In the genomic region with DNA sequence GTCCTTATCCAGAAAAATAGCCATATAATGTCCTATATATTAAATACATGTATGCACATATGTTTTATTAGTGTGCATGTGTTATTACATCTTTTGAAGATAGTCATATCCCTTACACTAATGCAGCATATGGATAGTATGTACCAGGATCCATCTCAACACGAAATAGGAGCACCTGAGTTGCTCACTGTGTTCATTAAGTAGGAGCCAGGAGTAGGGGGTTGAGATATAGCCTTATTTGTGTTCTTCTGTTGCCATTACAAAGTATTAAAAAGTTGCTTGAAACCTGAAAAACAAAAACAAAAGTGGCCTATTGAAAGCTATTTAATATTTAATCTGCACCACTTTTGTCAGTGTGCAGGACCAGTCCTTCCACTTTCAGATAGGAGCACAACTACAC, we compare ENCODE assay signal across 27 mouse cellular contexts. TPM values are rescaled to one million over a fixed set of nuclear protein-coding genes. Genes with fewer than 3 reads are reported as not detected.
DNase-seq lines count a peak whose midpoint lies in the region; ATAC-seq and TF ChIP-seq lines count a peak whose summit lies in the region.
"Had no signal": no experiment of that assay in that cellular context is flagged by ENCODE, and none has a peak within 500 bp of the region (broad histone marks: within the 10 kb centered on the region; RNA-seq: fewer than 3 reads in every experiment).

No protein-coding gene starts in this region.

- TF ChIP-seq CTCF in layer of hippocampus, adult 2 months (conservative IDR thresholded peaks at IDR 0.05) = no peak
- TF ChIP-seq CTCF in cortical plate, adult 2 months (IDR thresholded peaks at IDR 0.05; ENCODE audit: extremely low read depth, insufficient read depth, low read length) = no peak
- no peak for TF ChIP-seq CTCF in lung, postnatal 0 days (IDR thresholded peaks at IDR 0.05)

- peak overlapping the region; percentile 100 for H3K27ac ChIP-seq in layer of hippocampus, adult 2 months
- no peak overlapping the region for H3K27ac ChIP-seq in cortical plate, adult 2 months (ENCODE audit: insufficient read depth, low read length)
- H3K27ac ChIP-seq in forebrain, embryonic 12.5 days = peak overlapping the region; percentile 92
- H3K27ac ChIP-seq in lung, postnatal 0 days (ENCODE audit: low read length) = no peak overlapping the region
- H3K27ac ChIP-seq: embryonic facial prominence, embryonic 15.5 days; hindbrain, embryonic 12.5 days; midbrain, embryonic 12.5 days; neural tube, embryonic 12.5 days had no signal

- no peaks in the 10 kb centered on the region for H3K36me3 ChIP-seq in forebrain, embryonic 12.5 days (replicated peaks)
- H3K36me3 ChIP-seq in lung, postnatal 0 days (ENCODE audit: insufficient read depth, low read length) = no peaks in the 10 kb centered on the region
- H3K36me3 ChIP-seq: embryonic facial prominence, embryonic 15.5 days; heart, embryonic 12.5 days; hindbrain, embryonic 12.5 days; midbrain, embryonic 12.5 days; neural tube, embryonic 12.5 days had no signal

- 0% methylated on average over 1 of the region's 1 CpGs for WGBS in forebrain, embryonic 12.5 days
- 9% methylated on average over 1 of the region's 1 CpGs for WGBS in lung, postnatal 0 days

- no peak for TF ChIP-seq POLR2A in cortical plate, adult 2 months (IDR thresholded peaks at IDR 0.05; ENCODE audit: extremely low read depth, insufficient read depth, low read length)

- H3K9me3 ChIP-seq in forebrain, embryonic 12.5 days = no peaks in the 10 kb centered on the region
- no peaks in the 10 kb centered on the region for H3K9me3 ChIP-seq in lung, postnatal 0 days (ENCODE audit: low read length)
- H3K9me3 ChIP-seq: embryonic facial prominence, embryonic 15.5 days; heart, embryonic 12.5 days; hindbrain, embryonic 12.5 days; midbrain, embryonic 12.5 days; neural tube, embryonic 12.5 days had no signal

- peaks cover 3% of the 10 kb centered on the region; the same call in 1 of the 2 replicates for H3K4me1 ChIP-seq in cortical plate, adult 2 months (ENCODE audit: control insufficient read depth, insufficient read depth, low read length)
- no peaks in the 10 kb centered on the region for H3K4me1 ChIP-seq in forebrain, embryonic 12.5 days
- H3K4me1 ChIP-seq in lung, postnatal 0 days (ENCODE audit: insufficient read depth, low read depth, low read length) = no peaks in the 10 kb centered on the region
- H3K4me1 ChIP-seq: midbrain, embryonic 12.5 days; neural tube, embryonic 12.5 days had no signal

- peak overlapping the region; percentile 89 for H3K4me3 ChIP-seq in layer of hippocampus, adult 2 months
- peak overlapping the region; percentile 34; the same call in 1 of the 2 replicates for H3K4me3 ChIP-seq in cortical plate, adult 2 months (ENCODE audit: insufficient read depth, low read length)
- peak overlapping the region; percentile 42 for H3K4me3 ChIP-seq in forebrain, embryonic 12.5 days (replicated peaks)
- H3K4me3 ChIP-seq in lung, postnatal 0 days (ENCODE audit: low read depth, low read length) = no peak overlapping the region
- H3K4me3 ChIP-seq: embryonic facial prominence, embryonic 15.5 days; heart, embryonic 12.5 days; hindbrain, embryonic 12.5 days; midbrain, embryonic 12.5 days; neural tube, embryonic 12.5 days had no signal

- H3K4me2 ChIP-seq in forebrain, embryonic 12.5 days = peak overlapping the region; percentile 58
- H3K4me2 ChIP-seq in lung, postnatal 0 days (replicated peaks; ENCODE audit: low read depth, low read length) = no peak overlapping the region
- H3K4me2 ChIP-seq: embryonic facial prominence, embryonic 15.5 days; heart, embryonic 12.5 days; hindbrain, embryonic 12.5 days; midbrain, embryonic 12.5 days; neural tube, embryonic 12.5 days had no signal

- no peak for TF ChIP-seq EP300 in lung, postnatal 0 days (IDR thresholded peaks at IDR 0.05)

- peak overlapping the region; percentile 78 for H3K9ac ChIP-seq in forebrain, embryonic 12.5 days
- no peak overlapping the region for H3K9ac ChIP-seq in lung, postnatal 0 days (replicated peaks; ENCODE audit: low read depth)
- H3K9ac ChIP-seq: embryonic facial prominence, embryonic 15.5 days; heart, embryonic 12.5 days; hindbrain, embryonic 12.5 days; midbrain, embryonic 12.5 days; neural tube, embryonic 12.5 days had no signal

- no peak for DNase-seq in layer of hippocampus, adult 2 months (ENCODE audit: low spot score in 2 of 2)
- DNase-seq in layer of hippocampus, adult 9-11 months = no peak
- peak; percentile 20 for DNase-seq in retina, embryonic 14.5 days (ENCODE audit: low spot score)
- no peak for DNase-seq in lung, postnatal 0 days (ENCODE audit: low spot score)
- no peak for DNase-seq in thymus, postnatal 4 days
- DNase-seq: adrenal gland, adult 2 months; cerebellum, adult 9-10 months; gastrocnemius, postnatal 25 days; heart, adult 18-20 months; heart, postnatal 10 days; kidney, adult 18-20 months had no signal

- H3K27me3 ChIP-seq in forebrain, embryonic 12.5 days = peaks cover 23% of the 10 kb centered on the region
- peaks cover 65% of the 10 kb centered on the region for H3K27me3 ChIP-seq in lung, postnatal 0 days (replicated peaks; ENCODE audit: insufficient read depth, low read length)

- ATAC-seq in forebrain, embryonic 12.5 days (ENCODE audit: low FRiP score) = no peak
- ATAC-seq in lung, postnatal 0 days = no peak
- ATAC-seq: Patski had no signal

RNA-seq across cellular contexts. Expression of gene Gm43517, which starts 9.2 kb away (rescaled TPM):
- total RNA-seq in layer of hippocampus, adult 2 months (2021) = 10 to 100 TPM; 11.7 to 12.8 TPM
- 2.1 and 2.3 TPM in 2 replicates for polyA plus RNA-seq in cortical plate, adult 2 months (2012; rRNA removed)
- polyA plus RNA-seq in forebrain, embryonic 12.5 days (2016; fragmentation: Nextera tagmentation; extraction: Ambion mirVana) = 1.9 and 2.2 TPM in 2 replicates
- polyA plus RNA-seq in lung, postnatal 0 days (2015; fragmentation: Nextera tagmentation; extraction: Ambion mirVana) = not detected in 2 replicates
- total RNA-seq: adrenal gland, adult 2 months; ES-E14; gastrocnemius, postnatal 25 days; heart, adult 18-20 months; heart, postnatal 10 days; liver, adult 2 months had no signal
- polyA plus RNA-seq: adrenal gland, adult 2 months; heart, embryonic 12.5 days; kidney, embryonic 16.5 days; large intestine, adult 2 months; limb, embryonic 11.5 days; liver, adult 2 months; liver, embryonic 16.5 days; lung, embryonic 16.5 days; neural tube, embryonic 12.5 days; Patski; spleen, adult 2 months had no signal

RNA-seq across cellular contexts. Expression of gene Foxg1, which starts 11.7 kb away (rescaled TPM):
- 100 to 1,000 TPM; 149 to 167 TPM for total RNA-seq in layer of hippocampus, adult 2 months (2021)
- 61.2 and 63.1 TPM in 2 replicates for polyA plus RNA-seq in cortical plate, adult 2 months (2012; rRNA removed)
- 59.7 and 68.4 TPM in 2 replicates for polyA plus RNA-seq in forebrain, embryonic 12.5 days (2016; fragmentation: Nextera tagmentation; extraction: Ambion mirVana)
- not detected in 2 replicates for polyA plus RNA-seq in lung, postnatal 0 days (2015; fragmentation: Nextera tagmentation; extraction: Ambion mirVana)
- total RNA-seq: adrenal gland, adult 2 months; gastrocnemius, postnatal 25 days; heart, adult 18-20 months; liver, adult 2 months had no signal
- polyA plus RNA-seq: adrenal gland, adult 2 months; kidney, embryonic 16.5 days; large intestine, adult 2 months; limb, embryonic 11.5 days; liver, adult 2 months; liver, embryonic 16.5 days; neural tube, embryonic 12.5 days; Patski; spleen, adult 2 months had no signal

Comparison
In these comparisons a context has a peak if more than half of its experiments do, and no peak if none do; other contexts are left out.
1. H3K27ac ChIP-seq: peak in layer of hippocampus, adult 2 months (single experiment) and forebrain, embryonic 12.5 days (single experiment); none in cortical plate, adult 2 months (single experiment) and lung, postnatal 0 days (single experiment).
2. RNA of gene Foxg1, which starts 11.7 kb away (polyA plus RNA-seq): 61.2 to 63.1 TPM in cortical plate, adult 2 months and 59.7 to 68.4 TPM in forebrain, embryonic 12.5 days; not detected in lung, postnatal 0 days; every median in the first group is over 10 times any median in the second.